Mouse (Mus musculus) spleen, adult 18-20 months (tissue): ENCODE data around the gene Epn2.

Experiments
- DNase-seq, 2 experiments: peaks; one replicate each; pipeline ENCODE4 v3.0.0; 2022; ENCODE audit warnings: mixed read lengths in 2 of 2

The Epn2 gene

DNA sequence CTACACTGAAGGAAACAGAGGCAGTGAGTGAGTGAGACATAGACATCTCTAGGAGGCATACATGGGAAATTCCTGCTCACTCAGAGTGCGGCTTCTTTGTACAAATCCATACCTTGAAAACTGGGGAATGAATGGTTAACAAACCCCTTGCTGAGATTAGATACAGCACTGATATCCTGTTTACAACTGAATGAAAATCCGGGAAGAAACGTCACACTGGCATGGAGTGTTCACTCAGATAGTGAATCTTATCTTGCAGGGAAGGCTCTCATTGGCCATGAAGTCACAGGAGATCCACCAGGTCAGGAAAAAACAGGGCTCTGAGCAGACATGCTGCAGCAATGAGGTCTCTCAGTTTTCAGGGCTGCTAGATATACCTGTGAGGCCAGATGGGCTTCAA, 42.5 kb downstream of the Epn2 start:
- no peak for DNase-seq

DNA sequence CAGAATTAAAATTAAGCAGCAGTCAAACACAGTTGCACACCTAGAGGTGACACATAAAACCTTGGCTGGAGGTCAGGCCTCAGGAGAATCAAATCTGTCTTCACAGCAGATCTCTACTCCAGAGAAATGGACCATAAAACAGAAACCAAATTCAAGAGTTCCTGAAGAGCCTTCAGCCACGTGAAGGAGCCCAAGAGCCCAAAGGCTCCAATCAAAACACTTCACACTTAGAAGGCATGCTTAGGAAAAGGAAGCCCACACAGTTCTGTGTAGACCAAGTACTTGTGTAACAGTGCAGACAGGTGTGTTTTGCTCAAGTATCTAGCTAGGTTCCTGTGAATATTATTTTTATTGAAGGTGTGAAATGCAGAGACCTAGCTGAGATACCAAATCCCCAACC, 44.0 kb downstream of the Epn2 start:
- DNase-seq: no peak

DNA sequence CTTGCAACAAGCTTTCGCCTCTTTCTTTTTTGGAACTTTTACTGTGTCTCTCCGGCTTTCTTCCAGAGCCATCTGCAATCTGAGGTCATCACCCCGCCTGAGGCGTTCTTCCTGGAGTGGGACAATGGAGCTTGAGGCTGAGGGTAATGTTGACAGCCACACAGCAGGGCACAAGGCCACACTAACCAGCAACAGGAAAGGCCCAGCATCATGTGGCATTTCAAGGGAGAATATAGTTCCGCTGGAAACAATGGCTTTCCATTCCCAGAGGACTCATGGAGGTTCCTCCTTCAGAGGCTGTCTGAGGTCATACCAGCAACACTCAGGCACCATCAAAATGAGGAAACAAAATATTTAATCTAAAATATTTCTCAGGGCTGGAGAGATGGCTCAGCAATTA, 45.9 kb downstream of the Epn2 start:
- DNase-seq: no peak

DNA sequence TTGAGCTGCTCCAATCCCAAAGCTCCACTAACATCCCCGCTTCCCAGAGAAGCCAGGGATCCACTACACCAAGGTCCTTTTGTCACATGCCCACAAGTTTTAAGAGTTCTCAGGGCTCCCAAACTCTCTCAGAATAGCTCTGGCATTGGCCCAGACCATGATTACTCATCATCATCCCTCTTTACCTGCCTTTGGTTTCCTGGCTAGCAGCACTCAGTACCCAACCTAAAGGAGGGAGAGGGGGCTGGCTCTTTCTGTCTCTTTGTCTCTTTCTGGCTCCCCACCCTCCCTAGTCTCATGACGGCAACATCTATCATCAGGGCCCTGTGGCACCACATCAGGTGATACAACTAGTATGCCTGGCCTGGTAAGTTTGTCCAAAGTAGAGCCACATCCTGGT, 46.7 kb downstream of the Epn2 start:
- DNase-seq: no peak

DNA sequence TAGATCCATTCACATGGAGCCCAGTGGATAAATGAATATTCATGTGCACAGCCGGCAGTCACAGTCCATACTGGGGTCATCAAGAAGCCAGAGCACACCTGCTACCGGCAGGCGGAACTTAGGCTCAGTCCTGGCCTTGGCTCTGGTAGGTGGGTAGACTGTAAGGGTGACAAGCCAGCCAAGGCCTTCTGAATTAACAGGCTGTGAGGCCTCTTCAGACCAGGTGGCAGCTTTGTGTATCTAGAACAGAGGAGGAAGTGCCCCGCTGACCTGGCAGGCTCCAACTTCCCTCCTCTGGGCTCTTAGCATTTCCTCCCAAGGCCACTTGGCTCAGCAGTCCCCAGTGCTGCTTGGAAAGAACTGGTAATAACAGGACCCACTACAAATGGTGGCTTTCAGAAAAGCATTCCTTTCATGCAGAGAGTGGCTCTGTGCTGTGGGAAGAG, 50.2 kb downstream of the Epn2 start:
- no peak for DNase-seq

DNA sequence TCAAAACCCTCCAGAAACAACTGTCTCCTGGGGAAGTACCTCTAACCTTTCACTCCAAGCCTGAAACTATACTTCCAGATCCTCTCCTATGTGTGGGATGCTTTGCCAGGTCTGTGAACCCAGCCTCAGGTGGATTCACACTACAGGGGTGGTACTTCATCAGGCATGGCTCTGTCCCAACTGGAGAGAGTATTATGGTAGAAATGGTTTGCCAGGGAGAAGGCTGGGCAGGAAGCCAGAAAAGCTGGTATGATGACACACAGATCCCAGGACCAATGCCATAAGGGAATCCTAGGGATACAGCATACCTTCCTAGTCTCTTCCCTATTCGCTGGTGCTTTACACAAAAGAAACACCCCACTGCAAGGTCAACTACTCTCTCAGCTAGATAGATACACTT, 52.6 kb downstream of the Epn2 start:
- DNase-seq: no peak

DNA sequence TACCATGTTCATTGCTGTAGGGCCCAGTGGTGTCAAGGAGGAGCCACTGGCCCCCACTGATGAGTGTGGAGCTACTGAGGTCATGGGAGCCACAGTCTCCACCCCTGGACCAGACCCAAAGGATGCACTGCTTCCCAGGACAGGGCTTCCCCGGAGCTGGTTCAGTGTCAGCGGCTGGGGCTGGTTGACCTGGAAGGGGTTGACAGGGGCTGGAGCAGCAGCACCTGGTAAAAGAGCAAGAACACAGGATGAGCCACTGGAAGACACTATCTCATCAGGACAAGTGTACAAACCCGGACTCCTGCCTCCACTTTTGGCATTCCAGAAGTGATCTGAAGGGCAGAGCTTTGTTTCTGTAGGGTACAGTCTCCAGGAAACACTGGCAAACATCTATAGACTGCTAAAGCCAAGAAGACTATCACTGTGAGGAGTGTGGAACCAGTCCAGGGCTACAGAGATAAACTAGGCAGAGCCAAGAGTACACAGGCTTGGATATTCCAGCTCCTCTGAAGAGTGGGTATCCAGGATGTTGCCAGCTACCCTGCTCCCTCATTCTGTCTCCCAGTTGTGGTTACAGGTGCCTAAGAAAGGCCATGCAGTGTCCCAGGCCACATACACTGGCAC, 59.9 kb downstream of the Epn2 start:
- DNase-seq: no peak

DNA sequence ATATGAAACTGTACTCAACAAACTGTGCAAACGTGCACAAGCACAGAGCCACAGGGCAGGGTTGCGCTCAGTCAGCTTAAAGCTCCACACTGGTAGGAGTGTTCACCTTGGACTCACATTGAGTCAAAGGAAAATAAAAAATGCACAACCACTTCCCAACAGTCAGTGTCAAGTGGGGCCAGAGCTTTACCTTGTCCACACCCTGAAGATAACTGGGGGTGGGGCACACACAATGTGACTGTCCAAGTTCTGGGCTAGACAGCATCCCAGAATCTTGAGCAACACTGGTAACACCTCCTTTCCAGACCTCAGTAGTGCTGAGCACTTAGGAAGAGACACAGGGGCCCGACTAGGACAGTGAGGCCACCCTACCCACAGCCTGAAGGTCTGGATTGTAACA, 60.6 kb downstream of the Epn2 start:
- DNase-seq: no peak

DNA sequence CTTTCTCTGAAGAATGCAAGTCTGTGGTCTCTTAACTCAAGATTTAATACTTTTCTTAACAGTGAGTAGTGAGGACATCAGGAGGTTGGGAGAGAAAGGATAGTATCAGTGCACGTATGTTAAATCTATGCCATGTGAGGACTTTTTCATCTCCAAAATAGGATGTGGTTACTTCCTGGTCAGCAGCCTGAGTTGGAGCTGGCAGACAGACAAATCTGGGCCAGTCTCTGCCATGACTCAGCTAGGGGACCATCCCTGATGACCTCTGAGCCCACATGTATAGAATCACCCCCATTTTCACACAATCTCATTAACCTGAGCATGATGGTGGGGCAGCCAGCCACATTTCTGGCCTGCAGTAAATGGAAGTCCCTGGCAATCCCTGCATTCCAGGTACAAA, 61.5 kb downstream of the Epn2 start:
- DNase-seq: no peak

DNA sequence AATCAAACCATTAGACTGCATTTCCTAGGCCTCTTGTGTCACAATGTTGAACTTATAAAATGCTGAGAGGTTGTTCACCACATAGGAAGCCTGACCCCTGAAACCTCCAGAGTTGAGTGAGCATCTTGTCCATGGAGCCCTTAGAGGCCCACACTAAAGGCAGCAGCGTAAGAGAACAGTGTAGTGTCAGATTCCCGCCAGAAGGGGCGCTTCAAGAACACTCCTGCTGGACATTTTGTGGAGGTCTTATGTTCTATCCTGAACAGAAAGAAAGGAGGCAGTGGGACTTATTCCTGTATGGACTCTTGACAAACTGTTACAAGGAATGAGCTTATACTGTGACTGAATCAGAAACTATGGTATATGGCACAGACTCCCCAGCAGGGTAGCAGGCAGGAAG, 64.5 kb downstream of the Epn2 start:
- no peak for DNase-seq

DNA sequence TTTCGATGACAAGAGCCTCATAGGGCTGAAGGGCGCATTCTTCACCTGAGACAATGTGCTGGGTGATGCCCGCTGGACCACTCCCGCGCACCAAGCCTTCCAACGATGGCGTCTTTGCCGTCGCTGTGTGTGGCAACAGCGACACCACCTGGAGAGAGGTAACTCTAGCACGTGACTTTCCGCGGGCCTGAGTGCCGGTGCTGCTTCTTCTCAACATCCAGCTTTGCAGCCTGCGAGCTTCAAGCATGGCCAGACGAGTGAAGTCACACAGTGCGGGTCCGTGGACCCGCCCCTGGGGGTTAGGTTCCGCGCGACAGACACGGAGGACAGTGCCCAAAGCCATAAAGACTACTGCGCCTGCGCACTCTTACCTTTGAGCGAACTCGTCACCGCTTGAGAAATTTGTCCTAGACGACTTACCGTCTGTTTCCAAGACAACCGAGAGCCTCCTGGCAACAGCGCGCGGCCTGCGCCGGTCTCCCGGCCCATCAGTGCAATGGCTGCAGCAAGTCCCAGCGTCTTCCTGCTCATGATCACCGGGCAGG, 74.7 kb downstream of the Epn2 start, which contains the start of gene B9d1:
TSS of gene B9d1 (plus strand) at position 432 of the 545 bp plus-strand sequence.
- peak; percentile 86 to 92 for DNase-seq

DNA sequence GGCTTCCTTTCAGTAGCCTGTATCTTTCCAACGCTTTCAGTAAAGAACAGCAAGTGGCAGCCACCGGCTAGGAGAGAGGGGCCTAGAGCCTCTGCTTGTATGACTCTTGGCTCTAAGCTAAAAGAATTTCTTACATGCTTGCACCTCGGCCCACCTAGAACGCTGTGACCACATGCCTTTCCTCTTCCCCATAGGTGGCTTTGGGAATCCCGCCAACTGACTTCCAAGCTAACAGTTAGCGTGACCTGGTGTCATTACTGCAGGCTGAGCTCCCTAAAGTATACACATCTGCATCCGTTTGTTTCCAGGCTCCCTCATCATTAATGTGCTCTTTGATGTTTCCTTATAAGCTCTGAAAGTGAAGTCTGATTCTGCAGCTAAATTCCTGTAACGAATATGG, 75.6 kb downstream of the Epn2 start:
- DNase-seq: no peak

DNA sequence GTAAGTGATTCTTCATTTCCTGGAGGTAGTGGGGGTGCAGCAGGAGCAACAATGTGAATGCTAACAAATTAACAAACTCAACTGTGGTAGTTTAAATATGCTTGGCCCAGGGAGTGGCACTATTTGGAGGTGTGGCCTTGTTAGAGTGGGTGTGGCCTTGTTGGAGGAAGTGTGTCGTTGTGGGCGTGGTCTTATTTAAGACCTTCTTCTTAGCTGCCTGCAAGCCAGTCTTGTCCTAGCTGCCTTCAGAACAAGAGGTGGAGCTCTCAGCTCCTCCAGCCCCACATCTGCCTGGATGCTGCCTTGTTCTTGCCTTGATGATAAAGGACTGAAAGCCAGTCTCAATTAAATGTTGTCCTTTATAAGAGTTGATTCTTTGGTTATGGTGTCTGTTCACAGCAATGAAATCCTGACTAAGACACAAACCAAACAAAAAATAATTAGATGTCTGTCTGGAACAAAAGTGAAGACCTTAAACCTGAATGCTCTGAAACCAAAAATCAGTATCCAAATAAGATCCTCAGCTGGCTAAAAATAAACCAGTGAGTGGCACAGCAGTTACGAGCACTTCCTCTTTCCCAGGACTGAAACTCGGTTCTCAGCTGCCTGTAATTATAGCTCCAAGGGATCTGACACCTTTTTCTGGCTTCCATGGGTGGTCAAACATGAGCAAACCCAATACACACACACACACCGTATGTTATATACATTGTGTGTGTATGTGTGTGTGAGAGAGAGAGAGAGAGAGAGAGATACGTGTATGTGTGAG, 80.6 kb downstream of the Epn2 start:
- DNase-seq: no peak

DNA sequence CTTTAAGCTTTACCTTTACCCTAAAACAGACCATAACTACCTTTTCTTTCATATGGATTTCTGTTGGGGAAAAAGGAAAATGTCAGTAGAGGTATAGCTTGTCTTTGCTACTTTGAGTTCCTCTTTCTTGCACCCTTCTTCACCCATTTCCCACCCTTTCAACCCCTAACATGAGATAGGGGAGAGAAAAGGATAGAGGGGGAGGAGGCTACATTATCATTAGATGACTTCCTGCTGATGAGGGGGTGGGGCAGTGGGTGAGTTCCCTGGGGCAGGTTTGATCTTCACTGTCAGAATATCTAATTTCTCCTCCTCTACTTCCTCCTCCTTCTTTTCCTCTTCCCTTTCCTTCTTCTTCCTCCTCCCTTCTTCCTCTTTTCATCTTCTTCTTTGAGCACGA, 82.0 kb downstream of the Epn2 start:
- no peak for DNase-seq

DNA sequence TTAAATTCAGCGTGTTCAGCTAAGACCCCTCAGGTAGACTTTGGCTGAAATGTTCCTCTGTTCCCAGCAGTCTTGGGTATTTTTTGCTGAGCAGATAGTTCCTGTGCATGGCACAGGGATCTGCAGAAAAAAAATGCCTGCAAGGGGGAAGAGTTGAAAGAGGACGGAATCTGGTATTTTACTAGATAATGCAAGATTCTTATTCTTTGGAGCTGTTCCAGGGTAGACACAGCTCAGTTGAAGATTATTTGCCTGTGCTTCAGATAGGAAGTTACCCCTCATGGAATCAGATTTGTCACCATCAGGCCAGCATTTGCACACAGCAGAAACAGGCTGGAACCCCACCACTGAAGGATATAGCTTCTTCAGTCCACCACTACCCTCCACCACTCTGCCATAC, 84.0 kb downstream of the Epn2 start:
- DNase-seq: no peak

DNA sequence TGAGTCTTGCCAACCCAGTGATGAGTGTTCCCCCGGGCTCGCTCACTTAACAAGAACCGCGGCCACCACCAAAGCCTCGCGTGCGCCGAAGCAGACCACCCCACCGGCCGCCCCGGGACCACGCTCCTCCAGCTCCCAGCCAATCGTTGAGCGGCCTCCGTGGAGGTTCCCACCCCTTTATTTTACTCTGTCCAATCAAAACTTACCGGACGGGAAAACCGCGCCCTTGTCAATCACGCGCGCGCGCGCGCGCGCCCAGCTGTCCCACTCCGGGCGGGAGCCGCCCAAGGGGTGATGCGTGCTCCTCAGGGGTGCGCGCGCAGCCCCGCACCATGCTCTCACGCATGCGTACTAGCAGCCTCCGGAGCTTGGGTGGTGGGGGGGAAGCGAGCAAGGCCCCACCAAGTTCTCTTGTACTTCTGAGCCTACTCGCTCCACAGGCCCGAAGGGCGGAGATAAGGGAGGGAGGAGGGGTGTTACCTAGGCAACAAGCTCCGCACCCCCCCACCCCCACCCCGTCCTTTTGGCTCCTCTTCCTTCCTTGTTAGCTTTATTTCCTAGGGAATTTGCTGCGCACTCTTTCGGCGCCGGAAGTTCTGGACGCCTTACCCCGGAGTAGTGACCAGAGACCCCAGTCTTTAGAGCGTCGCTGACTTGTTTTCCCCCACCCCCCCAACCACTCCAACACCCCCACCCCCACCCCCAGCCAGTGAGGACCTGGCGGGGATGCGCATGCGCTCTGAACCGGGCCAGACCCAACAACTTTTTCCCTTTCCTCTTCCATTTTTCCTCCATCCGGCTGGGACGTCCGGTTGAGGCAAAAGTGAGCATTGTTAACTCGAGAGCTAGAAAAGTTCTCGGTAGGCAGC, 85.1 kb downstream of the Epn2 start, which contains the start of gene Mapk7:
TSS of gene Mapk7 (minus strand) at position 278 of the 869 bp plus-strand sequence.
- DNase-seq: peak; percentile 91 to 92

DNA sequence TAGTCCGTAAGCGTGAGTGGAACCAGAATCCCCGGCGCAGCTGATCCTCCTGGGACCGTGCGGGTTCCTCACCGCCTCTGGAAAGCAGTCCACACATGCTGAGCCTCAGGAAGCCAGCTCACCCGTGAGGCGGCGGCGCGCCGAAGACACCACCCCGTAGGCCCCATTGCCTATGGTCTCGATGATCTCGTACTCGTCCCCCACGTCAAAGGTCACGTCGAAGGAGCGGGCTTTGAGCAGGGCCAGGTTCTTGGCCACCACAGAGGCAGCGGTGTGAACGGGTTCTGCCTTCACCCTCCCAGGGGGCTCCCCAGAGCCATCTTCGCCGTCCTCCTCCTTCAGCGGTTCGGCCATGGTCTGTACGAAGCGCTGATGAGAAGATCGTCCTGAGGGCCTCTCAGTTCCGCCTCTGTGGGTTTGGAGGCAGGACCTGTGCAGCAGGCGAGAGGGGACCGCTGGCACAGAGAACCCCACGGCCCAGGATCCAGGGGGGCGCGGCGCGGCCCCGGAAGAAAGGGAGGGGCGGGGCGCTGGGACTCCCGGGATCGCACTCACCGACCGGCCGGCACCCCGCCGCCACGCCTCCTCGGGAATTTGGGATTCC, 85.9 kb downstream of the Epn2 start:
- DNase-seq: no peak

DNA sequence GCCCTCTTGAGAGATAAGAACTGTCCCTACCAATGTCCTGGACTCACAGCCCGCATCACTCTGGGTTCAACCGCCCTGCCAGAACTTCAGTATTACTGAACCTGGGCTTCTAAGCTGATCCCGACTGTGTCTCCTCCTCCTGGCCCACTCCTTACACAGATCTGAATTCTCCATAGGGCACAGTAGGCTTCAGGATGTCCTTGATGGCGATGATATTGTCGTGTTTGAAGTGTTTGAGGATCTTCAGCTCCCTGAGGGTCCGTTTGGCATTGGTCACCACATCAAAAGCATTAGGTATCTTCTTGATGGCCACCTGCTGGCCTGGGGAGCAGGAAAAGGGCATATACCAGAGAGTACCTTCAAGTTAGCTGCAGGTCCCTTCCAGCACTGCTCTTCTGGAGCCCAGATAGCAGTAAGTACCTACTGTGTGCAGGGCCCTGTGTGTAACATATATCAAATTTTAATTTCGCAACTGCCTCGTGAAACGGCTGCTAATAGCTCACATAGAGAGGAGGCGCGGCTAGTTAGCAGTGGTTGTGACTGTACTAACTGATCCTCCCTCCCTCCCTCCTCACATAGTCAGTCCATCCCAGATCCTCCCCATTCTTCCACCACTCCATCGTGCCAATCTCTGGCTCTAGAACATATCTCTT, 86.6 kb downstream of the Epn2 start:
- no peak for DNase-seq

DNA sequence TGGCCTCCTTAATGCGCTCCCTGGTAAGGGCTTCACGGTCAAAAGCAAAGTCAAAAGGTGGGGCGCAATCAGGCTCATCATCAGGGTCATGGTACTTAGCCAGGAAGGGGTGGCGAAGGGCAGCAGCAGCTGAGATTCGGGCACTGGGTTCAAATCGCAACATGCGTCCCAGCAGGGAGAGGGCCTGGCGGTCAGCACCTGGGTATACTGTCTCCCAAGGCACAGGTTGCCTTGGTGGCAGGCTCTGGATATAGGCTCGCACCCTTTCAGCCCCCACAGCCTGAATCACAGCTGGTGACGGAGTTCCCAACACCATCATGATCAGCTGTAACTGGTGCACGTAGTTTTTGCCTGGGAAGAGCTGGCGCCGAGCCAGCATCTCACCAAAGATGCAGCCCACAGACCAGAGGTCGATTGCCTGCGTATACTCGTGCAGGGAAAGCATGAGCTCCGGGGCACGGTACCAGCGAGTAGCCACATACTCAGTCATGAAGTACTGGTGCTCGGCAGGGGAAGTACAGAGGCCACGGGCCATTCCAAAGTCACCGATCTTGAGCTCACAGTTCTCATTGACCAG, 88.5 kb downstream of the Epn2 start:
- DNase-seq: no peak

DNA sequence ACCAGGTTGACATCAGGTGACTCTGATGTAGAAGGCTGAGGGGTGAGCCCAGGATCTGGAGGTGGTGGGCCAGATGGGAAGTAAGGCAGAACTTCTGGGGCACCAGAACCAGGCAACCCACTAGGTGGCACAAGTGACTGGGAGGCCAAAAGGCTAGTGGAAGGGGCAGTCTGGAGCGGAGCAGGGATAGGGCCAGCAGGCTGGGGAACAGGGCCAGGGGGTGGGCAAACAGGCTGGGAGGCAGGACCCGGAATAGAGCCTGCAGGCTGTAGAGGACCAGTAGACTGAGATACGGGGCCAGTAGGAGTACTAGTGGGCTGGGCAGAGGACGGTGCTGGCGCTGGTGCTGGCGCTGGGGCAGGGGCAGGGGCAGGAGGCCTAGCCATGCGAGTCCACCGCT, 89.6 kb downstream of the Epn2 start:
- DNase-seq: no peak

DNA sequence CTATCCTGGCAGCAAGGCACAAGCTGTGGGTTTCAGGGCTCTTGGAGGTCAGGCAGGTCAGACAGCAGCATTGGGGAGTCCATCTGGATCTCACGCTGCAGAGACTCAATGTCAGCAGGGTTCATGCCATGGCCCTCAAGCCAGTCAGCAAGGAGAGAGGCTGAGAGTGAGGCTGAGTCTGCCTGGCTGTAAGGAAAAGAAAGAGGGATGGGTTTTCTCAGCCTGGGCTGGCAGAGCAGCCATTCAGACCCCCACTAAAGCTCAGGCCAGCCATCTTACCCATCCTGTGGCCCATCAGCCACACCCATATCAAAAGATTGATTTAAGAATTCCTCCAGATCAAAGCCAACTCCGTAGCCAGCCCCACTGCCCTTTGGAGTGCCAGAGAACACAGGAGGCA, 90.4 kb downstream of the Epn2 start:
- no peak for DNase-seq

DNA sequence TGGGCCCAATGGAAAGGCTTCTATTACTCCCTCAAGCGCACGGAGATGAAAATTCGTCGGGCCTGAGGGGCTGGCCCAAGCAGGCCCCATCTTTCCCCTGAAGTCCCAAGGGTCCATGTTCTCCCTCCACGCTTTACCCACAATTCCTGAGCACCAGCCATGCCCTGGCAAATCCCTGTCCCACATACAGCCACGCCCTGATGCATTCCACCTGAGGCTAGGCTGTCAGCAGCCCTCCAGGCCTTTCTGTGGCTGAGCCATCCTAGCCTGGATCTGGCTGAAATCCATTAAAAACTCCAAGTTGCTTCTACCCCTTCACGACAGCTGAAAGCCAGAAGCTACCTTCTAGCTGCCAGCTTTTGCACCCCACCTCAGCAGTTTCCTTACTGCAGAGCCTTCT, 91.6 kb downstream of the Epn2 start:
- DNase-seq: no peak
